Mouse (Mus musculus): Measurements from ENCODE around the gene Slc6a6.

DNA sequence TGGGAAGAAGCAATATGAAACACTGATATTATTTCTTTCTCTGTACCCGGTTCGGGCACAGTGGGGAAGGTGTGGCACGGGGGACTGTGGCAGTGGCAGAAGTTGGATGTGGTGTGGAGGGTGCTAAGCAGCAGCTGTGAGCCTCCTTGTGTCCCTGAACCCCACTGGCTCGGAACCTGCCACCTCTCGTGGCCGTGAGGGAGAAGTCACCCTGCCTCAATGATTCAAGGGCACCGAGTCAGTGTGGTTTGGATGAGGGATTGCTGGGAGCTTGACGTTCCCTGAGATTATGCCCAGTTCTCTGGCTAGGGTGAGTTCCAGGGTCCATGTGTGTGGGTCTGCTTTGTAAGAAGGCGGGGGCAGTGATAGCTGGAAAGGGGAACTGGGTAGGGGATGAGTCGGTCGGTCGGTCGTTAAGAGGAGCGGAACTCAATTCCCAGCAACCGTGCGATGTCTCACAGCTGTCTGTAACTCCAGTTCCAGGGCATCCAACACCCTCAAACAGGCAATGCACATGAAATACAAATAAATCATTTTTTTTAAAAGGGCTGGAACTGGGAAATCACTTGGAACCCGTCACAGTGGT lies 9.5 kb downstream of the Slc6a6 start:
- TF ChIP-seq POLR2A (IDR thresholded peaks at IDR 0.05; ENCODE audit: insufficient read depth, low read length) = no peak
- TF ChIP-seq CTCF (IDR thresholded peaks at IDR 0.05; ENCODE audit: low read depth, low read length) = no peak
